Mouse (Mus musculus) frontal cortex, postnatal 10 days (tissue): ENCODE measurements at regions not wholly inside any gene's neighbourhood (a gene's known extent, or its start where the extent isn't known, plus 50 kb on each side); places are given as distances from the start of the nearest gene placed in this dataset.

Source experiments
- DNase-seq, 2 experiments: peaks; one replicate each; pipeline ENCODE4 v3.0.0; 2022; ENCODE audit warnings: low spot score in 2 of 2, mixed read lengths in 1 of 2

DNA sequence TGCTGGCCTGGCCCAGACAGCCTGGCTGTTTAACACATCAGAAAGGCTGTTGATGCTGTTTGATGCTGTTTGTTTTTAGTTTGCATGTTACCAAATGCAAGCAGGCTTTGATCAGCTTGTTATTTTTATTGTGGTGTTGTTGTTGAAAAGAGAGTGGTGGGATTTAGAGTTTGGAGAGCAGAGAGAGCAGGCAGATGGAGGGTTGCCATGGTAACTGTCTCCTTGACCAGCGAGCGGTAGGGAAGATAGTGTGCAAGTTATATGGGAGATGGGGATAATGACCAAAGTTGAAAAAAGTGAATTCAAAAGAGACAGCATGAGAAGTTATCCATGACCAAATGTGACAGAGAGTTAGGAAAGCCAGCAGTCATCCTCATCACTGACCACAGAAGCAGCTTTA, 83.3 kb downstream of the Cmc2 start:
- DNase-seq = no peak

GRCm38 (mm10) chr8:116832181-116832580, 89.1 kb downstream of the Cmc2 start:
- DNase-seq = no peak

- no peak for DNase-seq
Measured at GRCm38 (mm10) chr8:116829631-116830030, 91.6 kb downstream of the Cmc2 start.

GRCm38 (mm10) chr8:116828220-116828619, 93.0 kb downstream of the Cmc2 start:
- DNase-seq = no peak

GRCm38 (mm10) chr8:116827141-116827540, 94.1 kb downstream of the Cmc2 start:
- DNase-seq = no peak

DNA sequence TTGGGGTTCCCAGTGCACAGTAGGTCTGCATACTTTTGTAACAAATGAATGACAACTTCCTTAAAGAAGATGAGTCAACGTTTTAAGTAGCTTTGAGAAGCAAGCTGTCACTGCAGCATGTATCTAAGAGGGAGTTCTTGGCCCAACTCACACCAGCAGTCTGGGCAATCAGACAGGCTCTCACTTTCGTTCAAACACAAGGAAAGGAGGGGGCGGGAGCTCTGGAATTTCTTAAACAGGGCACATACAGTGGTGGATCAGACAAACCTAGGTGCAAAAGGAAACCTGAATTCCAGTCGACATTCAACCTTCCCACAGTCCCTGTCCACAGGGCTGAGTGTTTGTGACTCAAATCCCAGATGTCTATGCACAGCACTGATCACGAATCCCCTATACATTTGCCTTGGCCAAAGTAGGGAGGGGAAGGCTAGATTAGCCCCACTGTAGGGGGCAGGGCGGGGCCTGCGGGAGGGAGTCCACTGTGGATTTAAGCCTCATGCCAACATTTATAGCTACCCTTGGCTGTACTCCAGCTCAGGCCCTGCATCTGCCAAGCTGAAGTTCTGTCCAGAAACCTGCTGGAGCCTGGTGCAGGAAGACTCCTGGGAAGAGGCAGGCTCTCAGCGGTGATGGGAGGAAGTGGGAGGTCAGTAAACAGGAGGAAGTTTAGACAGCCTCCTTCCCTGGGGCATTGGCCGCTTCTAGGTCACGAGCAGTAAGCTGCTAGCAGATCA, 81.5 kb upstream of the Cdyl2 start:
- peak in 1 of 2 experiments; percentile 19 for DNase-seq

- no peak for DNase-seq
Measured at GRCm38 (mm10) chr8:116801313-116801712, 68.5 kb upstream of the Cdyl2 start.

DNA sequence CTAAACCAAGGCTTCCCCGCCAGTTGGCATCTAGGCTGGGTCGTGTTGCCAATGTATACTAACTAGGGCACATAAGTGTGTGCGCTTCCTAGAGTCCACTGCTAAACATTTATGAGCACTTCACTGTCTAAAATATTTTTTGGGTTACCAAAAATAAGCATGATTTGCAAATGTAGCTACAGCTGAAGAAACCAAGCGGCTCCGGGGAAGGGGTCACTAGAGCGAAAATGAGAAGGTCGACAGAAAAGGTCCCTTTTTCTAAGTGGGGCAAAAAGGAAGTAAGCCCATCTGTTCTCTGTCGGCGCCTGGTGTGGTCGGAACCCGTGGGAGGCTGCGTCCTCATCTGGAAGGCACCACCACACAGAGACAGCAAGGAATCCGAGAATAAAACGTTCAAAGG, 67.8 kb upstream of the Cdyl2 start:
- no peak for DNase-seq

DNA sequence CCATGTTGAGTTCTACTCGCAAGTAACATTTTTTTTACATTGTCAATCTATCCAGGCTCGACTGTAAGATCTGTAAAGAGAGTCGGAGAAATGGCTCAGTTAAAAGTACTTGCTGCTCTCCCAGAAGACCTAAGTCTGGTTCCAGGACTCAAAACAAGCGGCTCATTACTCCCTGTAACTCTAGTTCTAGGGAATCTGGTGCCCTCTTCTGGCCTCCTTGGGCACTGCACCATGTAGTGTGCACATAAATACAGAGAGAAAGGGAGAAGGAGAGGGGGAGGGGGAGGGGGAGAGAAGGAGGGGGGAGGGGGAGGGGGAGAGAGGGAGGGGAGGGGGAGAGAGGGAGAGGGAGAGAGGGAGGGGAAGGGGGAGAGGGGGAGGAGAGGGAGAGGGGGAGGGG, 66.2 kb upstream of the Cdyl2 start:
- DNase-seq = no peak

- no peak for DNase-seq
Measured at GRCm38 (mm10) chr8:116795713-116796112, 62.9 kb upstream of the Cdyl2 start.

- no peak for DNase-seq
Measured at GRCm38 (mm10) chr8:116793107-116793506, 60.3 kb upstream of the Cdyl2 start.

GRCm38 (mm10) chr8:116790294-116790693, 57.5 kb upstream of the Cdyl2 start:
- no peak for DNase-seq
